Mouse (Mus musculus): ENCODE measurements around the gene Atxn10. TPM values are rescaled to one million over a fixed set of nuclear protein-coding genes. Genes with fewer than 3 reads are reported as not detected.
A peak's percentile ranks its signal among the peaks of the same experiment; 100 is the strongest.

Atxn10 gene
- polyA plus RNA-seq, 1 experiment from 2014 or later = 402 TPM

- peaks cover 47% of the 10 kb centered on the region for H3K36me3 ChIP-seq
- H3K4me1 ChIP-seq = no peaks in the 10 kb centered on the region
- H3K27me3 ChIP-seq = no peaks in the 10 kb centered on the region
- H3K9ac ChIP-seq = no peak overlapping the region
- no peak overlapping the region for H3K4me2 ChIP-seq (replicated peaks)
- no peaks in the 10 kb centered on the region for H3K9me3 ChIP-seq (replicated peaks)
- no peak for ATAC-seq (ENCODE audit: low FRiP score)
- no peak overlapping the region for H3K27ac ChIP-seq
- WGBS = 79% methylated on average over 5 of the region's 5 CpGs
- no peak overlapping the region for H3K4me3 ChIP-seq
Measured at GRCm38 (mm10) chr15:85366938-85367337, 30.9 kb downstream of the Atxn10 start.

- ATAC-seq (ENCODE audit: low FRiP score) = no peak
- Histone ChIP-seq H3K9me3 (replicated peaks) (no peaks in the 10 kb centered on the region), H3K27me3 (no peaks in the 10 kb centered on the region), H3K4me3 (no peak overlapping the region), H3K4me1 (no peaks in the 10 kb centered on the region), H3K4me2 (replicated peaks) (no peak overlapping the region), H3K27ac (no peak overlapping the region), H3K36me3 (peaks cover 23% of the 10 kb centered on the region), H3K9ac (no peak overlapping the region)
- WGBS = 67% methylated on average over 3 of the region's 3 CpGs
Measured at GRCm38 (mm10) chr15:85369765-85370164, 33.7 kb downstream of the Atxn10 start.

- no peak overlapping the region for H3K27ac ChIP-seq
- no peak overlapping the region for H3K4me3 ChIP-seq
- ATAC-seq (ENCODE audit: low FRiP score) = no peak
- H3K4me1 ChIP-seq = no peaks in the 10 kb centered on the region
- no peaks in the 10 kb centered on the region for H3K27me3 ChIP-seq
- H3K9ac ChIP-seq = no peak overlapping the region
- no peak overlapping the region for H3K4me2 ChIP-seq (replicated peaks)
- no peaks in the 10 kb centered on the region for H3K9me3 ChIP-seq (replicated peaks)
- peaks cover 30% of the 10 kb centered on the region for H3K36me3 ChIP-seq
Measured at GRCm38 (mm10) chr15:85373125-85373524, 37.1 kb downstream of the Atxn10 start.

GRCm38 (mm10) chr15:85383477-85383876 lies 47.4 kb downstream of the Atxn10 start:
- 81% methylated on average over 9 of the region's 9 CpGs for WGBS
- Histone ChIP-seq H3K36me3 (peaks cover 28% of the 10 kb centered on the region), H3K4me1 (peaks cover 2% of the 10 kb centered on the region; the same call in 1 of the 2 replicates), H3K27me3 (no peaks in the 10 kb centered on the region), H3K27ac (no peak overlapping the region), H3K9ac (no peak overlapping the region), H3K4me2 (replicated peaks) (no peak overlapping the region), H3K9me3 (replicated peaks) (no peaks in the 10 kb centered on the region), H3K4me3 (no peak overlapping the region)
- ATAC-seq (ENCODE audit: low FRiP score) = no peak

- H3K4me1 ChIP-seq = peaks cover 2% of the 10 kb centered on the region; the same call in 1 of the 2 replicates
- H3K27ac ChIP-seq = no peak overlapping the region
- no peak overlapping the region for H3K4me2 ChIP-seq (replicated peaks)
- H3K9ac ChIP-seq = no peak overlapping the region
- peaks cover 30% of the 10 kb centered on the region for H3K36me3 ChIP-seq
- no peaks in the 10 kb centered on the region for H3K27me3 ChIP-seq
- no peak overlapping the region for H3K4me3 ChIP-seq
- no peak for ATAC-seq (ENCODE audit: low FRiP score)
- H3K9me3 ChIP-seq (replicated peaks) = no peaks in the 10 kb centered on the region
- WGBS = 72% methylated on average over 3 of the region's 3 CpGs
Measured at GRCm38 (mm10) chr15:85388696-85389095, 52.7 kb downstream of the Atxn10 start.

- no peak overlapping the region for H3K4me2 ChIP-seq (replicated peaks)
- no peaks in the 10 kb centered on the region for H3K9me3 ChIP-seq (replicated peaks)
- no peak overlapping the region for H3K27ac ChIP-seq
- no peaks in the 10 kb centered on the region for H3K27me3 ChIP-seq
- H3K36me3 ChIP-seq = peaks cover 22% of the 10 kb centered on the region
- no peak overlapping the region for H3K4me3 ChIP-seq
- H3K4me1 ChIP-seq = peaks cover 2% of the 10 kb centered on the region; the same call in 1 of the 2 replicates
- ATAC-seq (ENCODE audit: low FRiP score) = no peak
- 91% methylated on average over 4 of the region's 4 CpGs for WGBS
- no peak overlapping the region for H3K9ac ChIP-seq
Measured at GRCm38 (mm10) chr15:85389915-85390314, 53.9 kb downstream of the Atxn10 start.

- no peak for ATAC-seq (ENCODE audit: low FRiP score)
- H3K36me3 ChIP-seq = peaks cover 47% of the 10 kb centered on the region
- WGBS = 90% methylated on average over 9 of the region's 9 CpGs
Measured at GRCm38 (mm10) chr15:85395360-85395759, 59.3 kb downstream of the Atxn10 start.

GRCm38 (mm10) chr15:85401926-85402325 lies 65.9 kb downstream of the Atxn10 start:
- H3K36me3 ChIP-seq = peaks cover 13% of the 10 kb centered on the region
- WGBS = 64% methylated on average over 7 of the region's 7 CpGs
- H3K4me2 ChIP-seq (replicated peaks) = no peak overlapping the region
- peak overlapping the region; percentile 30; the same call in 1 of the 2 replicates for H3K27ac ChIP-seq
- H3K4me3 ChIP-seq = no peak overlapping the region
- no peak for ATAC-seq (ENCODE audit: low FRiP score)
- H3K4me1 ChIP-seq = peaks cover 14% of the 10 kb centered on the region; the same call in 1 of the 2 replicates
- H3K9me3 ChIP-seq (replicated peaks) = no peaks in the 10 kb centered on the region
- H3K27me3 ChIP-seq = no peaks in the 10 kb centered on the region
- H3K9ac ChIP-seq = no peak overlapping the region

More at GRCm38 (mm10) chr15:85395360-85395759, 59.3 kb downstream of the Atxn10 start:
- H3K9me3 ChIP-seq (replicated peaks) = no peaks in the 10 kb centered on the region
- H3K4me2 ChIP-seq (replicated peaks) = no peak overlapping the region
- H3K27me3 ChIP-seq = no peaks in the 10 kb centered on the region
- no peak overlapping the region for H3K9ac ChIP-seq
- no peak overlapping the region for H3K4me3 ChIP-seq
- no peak overlapping the region for H3K27ac ChIP-seq
- no peaks in the 10 kb centered on the region for H3K4me1 ChIP-seq

- Histone ChIP-seq H3K4me1 (peaks cover 18% of the 10 kb centered on the region; the same call in 1 of the 2 replicates), H3K4me3 (no peak overlapping the region), H3K36me3 (0 out of 2 replicates have a peak, but pooled peaks cover 5% of the 10 kb centered on the region), H3K9ac (no peak overlapping the region), H3K27me3 (no peaks in the 10 kb centered on the region), H3K4me2 (replicated peaks) (no peak overlapping the region), H3K27ac (peak overlapping the region; percentile 62), H3K9me3 (replicated peaks) (no peaks in the 10 kb centered on the region)
- ATAC-seq (ENCODE audit: low FRiP score) = peak; percentile 77
- WGBS = 54% methylated on average over 4 of the region's 4 CpGs
Measured at GRCm38 (mm10) chr15:85403256-85403731, 67.2 kb downstream of the Atxn10 start.

GRCm38 (mm10) chr15:85404739-85405138 lies 68.7 kb downstream of the Atxn10 start:
- ATAC-seq (ENCODE audit: low FRiP score) = no peak
- Histone ChIP-seq H3K36me3 (0 out of 2 replicates have a peak, but pooled peaks cover 5% of the 10 kb centered on the region), H3K4me1 (peaks cover 18% of the 10 kb centered on the region), H3K9ac (no peak overlapping the region), H3K9me3 (replicated peaks) (no peaks in the 10 kb centered on the region), H3K27me3 (no peaks in the 10 kb centered on the region), H3K27ac (no peak overlapping the region), H3K4me2 (replicated peaks) (no peak overlapping the region), H3K4me3 (no peak overlapping the region)
- 84% methylated on average over 4 of the region's 4 CpGs for WGBS

GRCm38 (mm10) chr15:85405567-85405966 lies 69.5 kb downstream of the Atxn10 start:
- 78% methylated on average over 3 of the region's 3 CpGs for WGBS
- Histone ChIP-seq H3K4me3 (no peak overlapping the region), H3K27ac (no peak overlapping the region), H3K27me3 (no peaks in the 10 kb centered on the region), H3K4me2 (replicated peaks) (no peak overlapping the region), H3K9ac (no peak overlapping the region), H3K4me1 (peaks cover 18% of the 10 kb centered on the region), H3K9me3 (replicated peaks) (no peaks in the 10 kb centered on the region), H3K36me3 (0 out of 2 replicates have a peak, but pooled peaks cover 1% of the 10 kb centered on the region)
- no peak for ATAC-seq (ENCODE audit: low FRiP score)

- no peak overlapping the region for H3K27ac ChIP-seq
- H3K27me3 ChIP-seq = no peaks in the 10 kb centered on the region
- H3K4me3 ChIP-seq = no peak overlapping the region
- H3K4me1 ChIP-seq = peaks cover 13% of the 10 kb centered on the region
- H3K9ac ChIP-seq = no peak overlapping the region
- no peak for ATAC-seq (ENCODE audit: low FRiP score)
- H3K9me3 ChIP-seq (replicated peaks) = no peaks in the 10 kb centered on the region
- no peak overlapping the region for H3K4me2 ChIP-seq (replicated peaks)
- WGBS = 93% methylated on average over 1 of the region's 1 CpGs
- no peaks in the 10 kb centered on the region for H3K36me3 ChIP-seq
Measured at GRCm38 (mm10) chr15:85406846-85407245, 70.8 kb downstream of the Atxn10 start.

- Histone ChIP-seq H3K9ac (no peak overlapping the region), H3K9me3 (replicated peaks) (no peaks in the 10 kb centered on the region), H3K36me3 (no peaks in the 10 kb centered on the region), H3K4me3 (no peak overlapping the region), H3K27ac (no peak overlapping the region), H3K4me2 (replicated peaks) (no peak overlapping the region), H3K27me3 (no peaks in the 10 kb centered on the region), H3K4me1 (peaks cover 9% of the 10 kb centered on the region; the same call in 1 of the 2 replicates)
- ATAC-seq (ENCODE audit: low FRiP score) = no peak
- 76% methylated on average over 3 of the region's 3 CpGs for WGBS
Measured at GRCm38 (mm10) chr15:85407342-85407741, 71.3 kb downstream of the Atxn10 start.

Data from hindbrain, embryonic 12.5 days (tissue).